Mouse (Mus musculus): ENCODE results near the gene Neb.
A peak's percentile ranks its signal among the peaks of the same experiment; 100 is the strongest.

The Neb gene

DNA sequence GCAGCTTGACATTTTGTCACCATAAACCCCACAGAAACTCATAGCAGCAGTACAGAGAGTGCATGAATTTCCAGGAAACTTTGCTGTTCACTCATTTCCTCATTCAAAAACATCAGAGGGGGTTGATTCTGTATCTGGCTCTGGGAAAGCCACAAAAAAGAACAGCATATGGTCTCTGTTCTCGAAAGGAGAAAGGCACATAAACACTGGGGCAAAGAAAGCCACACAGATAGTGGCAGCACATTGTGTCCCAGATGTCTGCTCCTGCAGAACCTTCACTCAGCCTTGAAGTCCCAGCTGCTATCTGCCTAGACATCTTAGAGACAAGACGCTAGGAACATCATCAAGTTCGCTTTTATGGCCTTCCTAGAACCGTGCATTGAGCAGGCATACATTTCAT lies 67.5 kb downstream of the Neb start:
- no peak for DNase-seq (ENCODE audit: low read depth)

DNA sequence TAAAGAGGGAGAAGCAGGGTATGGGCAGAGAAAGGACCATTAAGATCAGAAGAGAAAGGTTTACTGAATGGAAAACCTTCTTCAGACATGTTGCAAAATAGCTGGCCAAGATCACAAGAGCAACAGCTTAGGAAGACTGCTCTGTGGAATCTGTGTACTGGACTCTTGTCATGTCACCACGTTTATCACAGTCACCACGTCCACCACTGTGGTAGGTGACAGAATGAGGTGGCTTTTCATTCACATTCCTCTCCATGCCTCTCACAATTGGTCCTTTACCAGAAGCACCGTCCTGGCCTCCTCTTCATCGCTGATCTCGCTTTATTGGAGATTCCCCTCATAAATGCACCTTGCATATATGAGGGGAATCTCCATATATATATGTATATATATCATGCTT lies 71.6 kb downstream of the Neb start:
- no peak for DNase-seq (ENCODE audit: low read depth)

DNA sequence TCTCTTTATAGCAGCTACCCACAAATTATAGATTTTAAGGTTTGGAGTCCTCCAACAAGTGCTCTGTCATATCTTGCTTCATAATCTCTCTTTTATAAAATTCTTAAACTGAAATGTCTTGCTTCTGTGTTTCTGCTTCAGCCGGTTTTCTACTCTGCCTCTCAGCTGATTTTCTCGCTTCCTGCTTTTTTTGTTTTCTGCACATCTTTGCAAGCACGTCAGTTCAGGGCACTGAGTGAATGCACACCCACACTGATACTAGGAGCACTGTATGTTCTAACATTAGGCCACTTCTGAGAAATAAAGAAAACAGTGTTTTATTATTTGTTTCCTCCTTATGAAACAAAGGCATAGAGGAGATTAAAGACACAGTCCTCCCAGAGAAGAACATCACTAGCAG lies 73.7 kb downstream of the Neb start:
- no peak for DNase-seq (ENCODE audit: low read depth)

DNA sequence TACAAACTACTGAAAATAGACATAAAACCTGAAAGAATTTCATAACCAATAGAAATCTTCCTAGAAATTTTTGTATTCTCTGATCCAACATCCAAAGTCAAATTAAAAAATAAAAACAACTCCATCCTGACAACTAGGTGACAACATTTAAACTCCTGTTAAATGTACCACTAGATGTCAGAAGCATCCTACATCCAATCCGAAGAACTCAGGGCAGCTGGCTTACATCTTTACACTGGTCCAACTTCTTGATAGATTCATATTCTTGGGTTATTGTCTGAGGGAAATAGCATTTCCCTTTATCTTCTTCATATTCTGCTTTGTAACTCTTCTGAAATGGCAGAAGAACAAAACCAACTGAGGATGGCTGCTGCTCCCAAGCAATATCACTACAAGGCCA lies 74.9 kb downstream of the Neb start:
- DNase-seq (ENCODE audit: low read depth), result no peak

DNA sequence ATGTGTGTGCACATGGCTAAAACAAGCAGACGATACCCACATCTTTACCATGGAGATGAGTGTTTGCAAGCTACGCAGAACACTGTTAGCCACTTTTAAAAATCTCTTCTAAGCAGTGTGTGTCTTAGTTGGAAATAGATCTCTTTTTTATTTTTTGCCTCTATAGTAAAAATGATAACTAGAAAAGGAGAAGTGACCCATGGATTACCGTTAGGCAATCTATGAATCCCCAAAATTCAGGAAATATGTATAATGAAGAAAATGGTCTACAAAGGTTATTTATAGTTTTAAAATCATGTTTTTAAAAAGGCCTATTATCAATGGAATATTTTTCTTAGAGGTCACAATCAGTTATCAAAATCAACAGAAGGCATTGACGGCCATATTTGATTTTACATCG lies 80.3 kb downstream of the Neb start:
- DNase-seq (ENCODE audit: low read depth), result no peak

DNA sequence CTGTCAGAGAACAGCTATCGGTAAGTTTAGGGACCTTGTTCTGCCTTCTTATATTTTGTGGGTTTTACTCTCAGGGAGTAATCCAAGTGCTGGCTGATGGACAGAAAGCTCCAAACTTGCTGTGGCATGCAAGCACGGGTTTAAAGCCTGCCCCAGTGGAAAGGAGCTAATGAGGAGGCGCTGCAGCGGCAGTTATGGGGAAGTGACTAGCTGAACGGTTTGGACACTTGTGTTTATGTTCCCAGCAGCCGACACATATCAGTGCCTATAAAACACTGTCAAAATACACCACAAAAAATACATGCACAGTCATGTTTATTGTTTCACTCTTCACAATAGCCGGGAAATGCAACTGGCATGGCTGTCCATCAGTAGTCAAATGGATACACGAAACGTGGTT lies 81.5 kb downstream of the Neb start:
- no peak for DNase-seq (ENCODE audit: low read depth)

DNA sequence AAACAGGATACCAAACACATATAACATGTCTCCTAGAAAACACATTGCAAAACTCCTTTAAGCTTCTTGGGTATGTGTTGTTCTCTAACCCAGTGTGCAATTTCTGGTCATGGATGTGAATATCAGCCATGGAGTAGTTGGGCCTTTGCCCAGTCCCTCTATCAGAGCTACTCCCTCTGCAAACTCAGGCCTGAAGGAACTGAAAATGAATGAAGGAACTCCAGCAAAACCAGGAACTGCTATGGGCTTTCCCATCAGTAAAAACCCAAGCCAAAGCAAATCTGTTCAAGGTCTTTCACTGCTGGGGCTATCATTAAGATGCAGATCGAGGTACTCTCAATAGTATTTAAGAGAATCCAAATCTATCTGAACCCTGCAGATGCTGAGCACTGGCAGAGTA lies 90.8 kb downstream of the Neb start:
- DNase-seq (ENCODE audit: low read depth), result no peak

DNA sequence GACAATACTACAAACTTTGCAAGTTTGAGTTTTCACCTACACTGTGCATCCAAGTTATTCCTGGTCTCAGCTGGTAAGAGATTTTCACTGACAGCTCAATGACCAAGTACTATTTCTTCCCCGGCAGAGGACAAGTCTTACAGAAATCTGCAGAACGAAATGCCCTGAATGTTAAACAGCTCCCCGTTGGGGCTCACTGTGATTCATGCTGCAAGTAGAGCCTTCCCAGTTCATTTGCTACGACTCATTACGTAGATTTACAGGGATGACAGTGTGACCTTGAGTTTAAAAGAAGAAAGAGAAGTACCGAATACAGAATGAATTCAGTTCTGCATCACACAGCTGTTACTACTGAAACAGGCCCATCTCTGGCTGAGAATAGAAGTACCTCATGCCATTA lies 91.9 kb downstream of the Neb start:
- DNase-seq (ENCODE audit: low read depth), result no peak

DNA sequence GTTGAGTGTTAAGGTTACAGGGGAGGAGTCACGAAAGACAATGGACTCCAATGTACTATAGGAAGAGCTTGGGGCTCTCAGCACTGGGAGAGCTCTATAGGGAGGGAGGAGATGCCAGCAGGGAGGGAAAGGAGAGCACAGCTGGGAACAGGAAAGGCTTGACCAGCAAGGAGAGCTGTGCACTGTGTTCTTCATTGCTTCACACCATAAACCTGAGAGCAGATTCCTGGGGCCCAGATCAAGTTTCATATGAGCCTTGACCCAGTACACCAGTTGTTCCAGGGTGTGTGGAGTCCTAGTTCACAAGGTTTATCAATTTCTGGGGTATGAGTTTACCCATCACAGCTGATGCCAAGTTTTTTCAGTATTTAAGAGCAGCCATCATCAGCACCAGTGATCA lies 106.1 kb downstream of the Neb start:
- DNase-seq (ENCODE audit: low read depth), result no peak

DNA sequence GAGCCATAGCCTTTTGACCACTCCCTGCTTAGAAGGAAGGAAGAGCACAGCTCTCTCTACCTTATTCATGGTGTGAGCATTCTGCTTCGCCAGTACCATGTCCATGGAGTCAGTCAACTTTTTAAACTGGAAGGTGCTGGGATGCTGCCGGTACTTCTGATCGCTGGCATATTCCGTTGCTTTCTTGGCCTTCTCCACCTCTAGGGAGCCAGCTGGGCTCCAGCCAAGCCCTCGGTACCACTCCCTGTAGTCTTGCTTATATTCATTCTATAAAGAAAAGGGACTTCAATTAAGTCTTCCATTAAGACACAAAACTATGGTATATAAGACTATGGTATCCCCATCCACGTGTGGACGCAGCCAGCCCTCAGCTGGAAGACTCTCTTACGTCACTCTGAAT lies 107.4 kb downstream of the Neb start:
- DNase-seq (ENCODE audit: low read depth), result no peak

DNA sequence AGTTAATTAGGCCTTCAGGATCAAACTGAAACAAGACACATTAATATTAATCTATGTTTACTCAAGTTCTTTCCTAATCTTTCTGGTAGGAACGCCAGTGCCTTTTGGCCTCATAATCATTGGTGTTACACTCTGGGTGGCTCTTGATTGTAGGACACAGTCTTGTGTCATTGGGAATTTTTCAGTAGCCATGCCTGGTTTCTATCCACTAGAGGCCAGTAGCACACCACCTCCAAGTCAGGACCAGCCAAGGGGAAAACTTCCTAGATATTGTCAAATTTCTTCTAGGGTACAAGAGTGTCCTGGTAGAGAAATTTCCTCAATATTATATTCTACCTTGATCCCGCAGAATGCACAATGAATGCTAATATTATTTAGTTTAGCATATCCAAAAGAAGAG lies 116.1 kb downstream of the Neb start:
- DNase-seq (ENCODE audit: low read depth), result no peak

DNA sequence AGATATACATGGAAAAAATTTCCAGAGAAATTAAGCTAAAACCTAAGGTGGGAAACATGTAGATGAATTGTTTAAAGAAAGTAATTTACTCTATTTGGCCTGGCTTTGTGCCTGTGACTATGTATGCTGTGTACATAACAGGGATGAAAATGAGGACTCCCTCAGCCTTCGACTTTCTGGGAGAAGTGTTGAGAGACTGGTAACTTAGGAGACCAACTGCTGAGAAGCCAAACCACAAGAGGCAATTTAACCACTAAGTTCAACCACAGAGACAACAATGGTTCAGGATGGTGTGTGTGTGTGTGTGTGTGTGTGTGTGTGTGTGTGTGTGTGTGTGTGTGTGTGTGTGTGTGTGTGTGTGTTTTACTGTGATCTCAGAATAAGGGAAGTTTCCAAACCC lies 126.2 kb downstream of the Neb start:
- no peak for DNase-seq (ENCODE audit: low read depth)

DNA sequence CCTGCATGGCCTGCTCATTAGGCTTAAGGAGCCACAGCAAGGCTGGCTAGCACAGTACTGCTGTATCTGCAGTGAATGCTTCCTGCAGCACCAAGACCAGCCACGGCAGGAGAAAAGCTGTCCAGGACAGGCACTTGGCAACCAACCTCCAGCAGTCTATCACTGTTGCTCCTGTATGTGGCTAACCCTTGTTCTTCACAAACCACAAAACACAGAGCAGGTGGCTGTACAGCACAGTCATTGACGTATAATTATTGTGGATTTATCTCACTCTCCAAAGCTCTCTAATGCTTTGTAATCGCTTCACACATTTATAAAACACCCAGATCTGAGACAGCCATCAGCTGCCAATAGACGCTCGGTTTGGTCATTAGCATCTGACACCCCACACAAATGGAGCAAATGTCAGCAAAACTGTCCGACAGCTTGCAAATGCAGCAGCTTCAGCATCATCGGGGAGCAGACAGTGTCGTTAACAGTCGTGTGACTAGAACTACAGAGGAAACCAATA lies 129.9 kb downstream of the Neb start:
- no peak for DNase-seq (ENCODE audit: low read depth)

DNA sequence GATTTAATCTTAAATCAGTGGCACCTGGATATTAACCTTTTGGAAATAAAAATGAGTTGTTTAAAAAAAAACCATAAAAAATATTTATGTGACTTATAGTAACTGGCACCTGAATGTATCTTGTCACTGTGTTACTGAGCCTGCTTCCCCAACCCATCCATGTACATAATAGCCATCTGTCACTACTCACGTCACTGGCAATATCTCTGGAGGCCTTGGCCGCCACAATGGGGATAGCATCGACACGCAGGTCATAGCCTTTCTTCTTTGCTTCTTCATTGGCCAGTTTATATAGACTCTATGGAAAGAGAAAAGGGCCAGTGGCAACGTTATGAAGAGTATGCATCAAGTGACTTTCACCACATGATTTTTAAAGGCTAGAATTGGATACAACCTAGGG lies 133.2 kb downstream of the Neb start:
- DNase-seq (ENCODE audit: low read depth), result no peak

DNA sequence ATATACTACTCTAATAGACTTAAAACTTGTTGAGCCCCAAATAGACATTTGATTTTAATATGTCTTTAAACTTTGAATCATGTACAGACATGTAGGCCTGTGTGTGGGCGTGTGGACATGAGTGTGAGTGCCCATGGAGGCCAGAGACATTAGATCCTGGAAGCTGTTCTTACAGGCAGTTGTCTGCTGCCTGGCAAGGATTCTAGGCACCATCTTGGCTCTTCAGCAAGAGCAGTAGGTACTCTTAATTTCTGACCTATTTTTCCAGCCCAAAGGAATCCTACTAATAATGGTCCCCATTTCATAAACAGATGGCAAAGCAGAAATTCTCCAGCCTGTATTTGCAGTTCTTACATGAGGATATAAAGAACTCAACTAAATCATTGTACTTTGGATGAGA lies 135.6 kb downstream of the Neb start:
- DNase-seq (ENCODE audit: low read depth), result no peak

DNA sequence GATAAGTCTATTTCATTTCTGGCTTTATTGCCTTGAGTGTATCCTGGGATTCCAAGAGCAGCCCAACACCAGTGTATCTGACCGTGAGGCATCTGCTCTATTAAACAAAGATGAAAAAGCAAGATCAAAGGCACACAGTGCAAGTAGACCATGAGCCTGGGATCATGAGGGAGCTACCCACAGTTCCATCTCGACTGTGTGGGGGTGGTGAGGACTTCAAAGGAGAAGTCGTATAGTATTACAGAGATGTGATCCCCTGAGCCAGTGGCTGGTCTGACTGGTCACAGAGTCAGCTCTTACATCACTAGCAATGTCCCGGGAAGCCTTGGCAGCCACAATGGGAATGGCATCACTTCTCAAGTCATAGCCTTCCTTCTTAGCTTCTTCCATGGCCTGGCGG lies 140.4 kb downstream of the Neb start:
- no peak for DNase-seq (ENCODE audit: low read depth)

DNA sequence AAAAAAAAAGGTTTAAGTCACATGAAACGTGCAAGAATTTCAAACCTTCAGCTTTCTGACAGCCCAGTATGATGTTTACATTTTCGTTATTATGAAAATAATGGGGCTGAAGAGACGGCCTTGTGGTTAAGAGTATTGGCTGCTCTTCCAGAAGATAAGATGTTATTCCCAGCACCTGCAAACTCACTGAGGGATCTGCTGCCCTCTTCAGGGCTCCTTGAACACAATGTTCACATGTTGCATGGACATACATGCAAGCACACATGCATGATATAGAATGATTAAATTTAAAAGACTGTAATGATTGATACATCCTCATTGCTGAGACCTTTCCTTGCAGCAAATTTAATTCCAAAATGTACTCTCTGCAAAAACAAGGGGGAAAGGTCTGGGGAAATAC lies 150.7 kb downstream of the Neb start:
- no peak for DNase-seq (ENCODE audit: low read depth)

DNA sequence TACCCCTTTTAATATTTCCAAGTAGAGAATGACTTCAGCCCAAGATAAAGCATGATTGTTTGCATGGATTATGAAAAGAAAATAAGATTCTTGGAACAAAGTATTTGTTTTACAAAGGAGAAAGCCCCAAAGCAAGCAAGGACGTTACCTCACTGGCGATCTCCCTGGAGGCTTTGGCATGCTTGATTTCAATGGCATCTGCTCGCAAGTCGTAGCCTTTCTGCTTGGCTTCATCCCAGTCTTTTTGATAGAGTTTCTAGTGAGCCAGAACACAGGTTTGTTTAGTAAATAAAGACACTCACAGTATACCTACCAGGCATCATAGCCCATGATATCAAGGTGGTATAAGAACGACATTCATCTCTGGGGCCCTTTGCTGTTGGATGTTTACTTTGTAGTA lies 153.9 kb downstream of the Neb start:
- no peak for DNase-seq (ENCODE audit: low read depth)

DNA sequence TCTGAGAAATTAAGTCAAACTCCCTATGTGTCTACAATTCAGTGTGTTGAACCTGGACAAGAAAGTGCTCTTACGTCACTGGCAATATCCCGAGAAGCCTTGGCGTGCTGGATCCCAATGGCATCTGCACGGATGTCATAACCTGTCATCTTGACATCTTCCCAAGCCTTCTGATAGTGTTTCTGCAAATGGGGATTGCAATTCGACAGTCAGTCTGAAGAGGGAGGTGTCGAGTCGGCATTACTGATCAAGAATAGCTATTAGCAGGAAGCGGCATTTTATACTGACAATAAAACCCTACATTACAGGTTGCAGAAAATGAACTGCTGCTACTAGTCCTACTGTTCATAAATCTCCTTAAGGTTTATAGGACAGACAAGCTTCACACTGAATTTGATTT lies 158.2 kb downstream of the Neb start:
- peak; percentile 27 for DNase-seq (ENCODE audit: low read depth)

DNA sequence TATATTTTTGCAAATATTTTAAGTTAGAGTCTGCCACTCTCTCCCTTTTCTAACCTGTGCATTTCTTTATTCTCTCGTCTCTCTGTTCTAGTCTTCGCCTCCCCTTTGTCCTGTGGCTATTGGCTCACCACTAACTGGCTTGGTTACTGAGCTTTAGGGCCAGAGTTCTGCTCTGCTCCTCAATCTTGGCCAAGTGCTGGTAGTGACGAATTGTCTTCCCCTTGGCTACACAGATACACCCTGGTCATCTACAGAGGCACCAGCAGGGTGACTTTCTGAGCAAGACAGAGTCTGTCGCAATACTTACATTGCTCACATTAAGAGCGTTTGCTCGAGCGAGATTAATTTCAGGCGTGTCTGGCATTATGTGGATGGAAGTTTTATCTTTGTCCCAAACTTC lies 162.3 kb downstream of the Neb start:
- DNase-seq (ENCODE audit: low read depth), result no peak

DNA sequence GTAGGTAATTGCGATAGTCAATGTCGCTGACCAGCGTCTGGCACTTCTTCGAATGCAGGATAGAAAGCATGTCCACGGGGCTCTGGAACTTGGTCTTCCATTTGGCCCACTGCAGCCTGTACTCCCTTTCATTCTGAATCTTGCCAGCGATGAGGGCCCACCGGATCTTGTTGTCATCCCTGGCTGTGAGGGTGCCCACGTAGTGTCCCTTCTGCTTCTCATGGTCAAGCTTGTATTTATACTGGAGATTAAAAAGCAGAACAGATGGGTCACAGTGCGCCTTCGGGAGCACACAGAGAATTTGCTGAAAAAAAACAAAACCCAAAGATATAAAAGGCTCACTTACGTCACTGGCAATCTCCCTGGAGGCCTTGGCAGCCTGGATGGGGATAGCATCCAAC lies 165.7 kb downstream of the Neb start:
- DNase-seq (ENCODE audit: low read depth), result no peak

DNA sequence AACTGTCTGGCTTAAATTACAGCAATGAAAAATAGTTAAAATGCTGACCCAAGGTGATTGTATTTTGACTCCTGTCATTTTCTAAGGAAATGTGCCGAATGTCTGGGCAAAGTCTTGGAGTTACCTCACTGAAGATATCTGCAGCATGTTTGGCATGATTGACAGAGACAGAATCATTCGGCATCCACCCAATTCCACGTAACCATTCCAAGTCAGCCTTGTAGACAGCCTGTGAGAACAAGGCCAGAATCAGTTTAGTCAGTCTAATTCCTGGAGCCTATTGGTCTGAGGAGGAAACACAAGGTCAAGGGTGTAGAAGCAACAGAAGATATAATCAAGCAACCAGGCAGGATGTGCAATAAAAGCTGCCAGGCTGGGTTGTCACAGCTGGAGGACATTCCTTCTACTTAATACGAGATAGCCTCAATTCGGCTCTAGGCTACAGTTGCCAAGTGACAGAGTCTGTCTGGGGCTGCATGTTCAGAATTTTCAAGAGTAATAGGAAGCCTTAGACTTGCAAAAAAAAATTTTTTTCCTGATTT lies 166.8 kb downstream of the Neb start:
- DNase-seq (ENCODE audit: low read depth), result no peak

DNA sequence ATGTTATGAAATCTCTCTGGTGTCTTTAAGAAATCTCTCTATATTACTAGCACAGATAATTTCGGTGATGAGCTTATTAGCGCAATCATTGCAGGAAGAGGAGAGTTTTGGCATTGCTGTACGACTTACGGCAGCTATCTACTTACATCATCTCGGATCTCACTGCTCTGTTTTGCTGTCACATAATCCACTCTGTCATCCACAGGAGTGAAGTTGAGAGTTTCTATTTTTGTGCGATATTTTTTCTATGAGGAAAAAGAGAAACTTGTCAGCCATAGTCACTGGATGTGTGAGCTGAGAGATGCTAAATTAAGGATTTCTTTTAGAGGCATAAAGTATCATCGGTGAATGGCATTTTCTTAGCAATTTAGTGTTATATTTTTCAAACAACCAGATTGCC lies 167.6 kb downstream of the Neb start:
- DNase-seq (ENCODE audit: low read depth), result no peak

DNA sequence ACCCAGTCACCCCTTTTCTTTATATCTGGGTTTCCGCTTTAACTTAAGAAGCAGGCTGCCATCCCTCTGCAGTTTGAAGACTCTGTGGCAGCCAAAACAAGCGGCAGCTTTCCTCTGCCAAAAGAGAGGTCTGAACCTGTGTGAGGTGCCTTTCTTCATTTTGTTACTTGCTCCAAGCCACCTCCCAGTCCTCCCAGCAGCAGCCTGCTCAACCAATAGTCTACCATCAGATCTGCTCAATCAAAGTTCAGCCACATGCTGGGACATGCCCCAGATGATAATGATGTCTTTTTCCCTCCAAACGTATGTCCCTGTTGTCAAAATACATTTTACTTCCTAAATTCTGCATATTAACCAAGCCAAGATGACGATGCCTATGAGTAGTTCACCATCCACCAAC lies 173.3 kb downstream of the Neb start:
- no peak for DNase-seq (ENCODE audit: low read depth)

DNA sequence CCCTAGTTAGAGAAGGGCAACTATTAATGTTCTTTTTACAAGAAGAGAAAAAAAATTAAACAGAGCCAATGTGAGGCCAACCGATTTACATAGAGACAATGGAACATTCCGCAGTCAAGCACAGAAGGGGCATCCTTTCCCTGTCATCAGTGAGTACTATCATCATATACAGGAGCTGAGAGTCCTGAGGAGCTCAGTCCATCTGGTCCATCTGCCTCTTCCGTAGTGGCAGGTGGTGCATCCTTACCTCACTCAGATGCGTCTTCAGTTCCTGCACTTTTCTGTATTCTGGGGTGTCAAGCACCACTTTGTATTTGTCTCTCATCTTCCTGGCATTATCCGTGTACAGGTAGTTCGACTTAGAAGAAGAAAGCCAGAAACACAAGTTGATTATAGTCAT lies 184.6 kb downstream of the Neb start:
- no peak for DNase-seq (ENCODE audit: low read depth)
